Mouse (Mus musculus) C2C12 (cell line): ENCODE results near the gene Cisd3.

Experiments
- CEBPB ChIP-seq: IDR thresholded peaks from one replicate; pipeline ENCODE4 v1.6.1; 2011; ENCODE audit warnings: low read depth, mild to moderate bottlenecking, control low read depth, moderate library complexity
- CTCF ChIP-seq: IDR thresholded peaks from one replicate; pipeline ENCODE4 v1.5.1; 2011; ENCODE audit not compliant: control insufficient read depth, insufficient read depth, insufficient read length
- MAX ChIP-seq: IDR thresholded peaks from one replicate; pipeline ENCODE4 v1.6.1; 2011; ENCODE audit warnings: mild to moderate bottlenecking, control low read depth
- MYOD1 ChIP-seq: IDR thresholded peaks from one replicate; pipeline ENCODE4 v1.6.1; 2011; ENCODE audit warnings: low read depth; ENCODE audit not compliant: control insufficient read depth, insufficient read length
- MYOG ChIP-seq: IDR thresholded peaks from one replicate; pipeline ENCODE4 v1.6.1; 2011; ENCODE audit not compliant: control insufficient read depth, insufficient read length; ENCODE audit errors: extremely low read depth
- USF1 ChIP-seq: IDR thresholded peaks from one replicate; pipeline ENCODE4 v1.6.1; 2011; ENCODE audit warnings: low read depth, mild to moderate bottlenecking, control low read depth, moderate library complexity

- TF ChIP-seq MAX (no peak), CTCF (no peak), MYOD1 (no peak), MYOG (no peak), USF1 (no peak), CEBPB (no peak)
Observed at GRCm38 (mm10) chr11:97664771-97665240, 20.8 kb upstream of the Cisd3 start.
